Mouse (Mus musculus): ENCODE results near the gene Olfr786.

Gene Olfr786

GRCm38 (mm10) chr10:129427006-129427405 is at the start of gene Olfr786:
Olfr786 (plus strand) TSS chr10:129427306.
- DNase-seq (ENCODE audit: low spot score), result no peak

DNA sequence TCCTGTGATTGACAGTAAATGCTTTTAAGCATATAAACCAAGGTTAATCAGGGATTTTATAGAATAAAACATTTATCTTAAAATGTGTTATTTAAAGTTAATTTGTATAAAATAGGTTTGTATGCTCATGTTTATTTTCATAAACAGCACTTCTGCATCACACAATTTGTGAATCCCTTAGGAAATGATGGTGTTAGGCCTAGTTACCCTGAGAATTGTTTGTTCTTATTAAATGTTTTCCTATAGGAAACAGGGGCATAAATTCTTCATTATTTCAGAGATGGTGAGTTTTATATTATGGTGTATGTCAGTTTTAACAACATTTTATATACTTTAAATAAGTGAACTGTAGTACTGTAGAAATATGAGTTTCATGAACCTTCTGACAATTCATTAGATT is 43.3 kb upstream of the Olfr786 start, which contains the start of gene Olfr784:
Olfr784 (plus strand) TSS at position 301 of the 400 bp plus-strand sequence.
- no peak for DNase-seq (ENCODE audit: low spot score)

DNA sequence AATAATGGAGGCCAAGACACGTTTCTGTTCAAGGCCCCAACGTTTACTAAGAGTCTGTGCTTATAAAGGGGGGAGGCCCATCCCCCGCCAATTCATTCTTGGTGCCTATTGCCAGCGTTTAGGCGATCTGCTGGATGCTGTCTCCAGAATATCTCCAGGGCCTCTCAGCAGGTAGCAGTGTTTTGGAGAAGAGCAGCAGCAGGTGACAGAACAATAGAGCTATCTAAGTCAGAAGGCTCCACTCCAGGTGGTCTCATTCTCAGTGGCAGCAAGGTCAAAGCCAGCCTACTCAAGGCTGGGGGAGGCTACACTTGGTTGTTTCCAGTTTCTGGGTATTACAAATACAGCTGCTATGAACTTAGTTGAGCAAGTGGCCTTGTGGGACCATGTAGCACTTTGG is 26.2 kb upstream of the Olfr786 start:
- DNase-seq (ENCODE audit: low spot score), result no peak

GRCm38 (mm10) chr10:129405126-129405525 is 22.0 kb upstream of the Olfr786 start, which contains the start of gene Olfr785:
Olfr785 (plus strand) TSS chr10:129405426.
- no peak for DNase-seq (ENCODE audit: low spot score)

GRCm38 (mm10) chr10:129461562-129461961 is 34.5 kb downstream of the Olfr786 start, which contains the start of gene Olfr787:
Olfr787 (plus strand) TSS chr10:129461862.
- no peak for DNase-seq (ENCODE audit: low spot score)

DNA sequence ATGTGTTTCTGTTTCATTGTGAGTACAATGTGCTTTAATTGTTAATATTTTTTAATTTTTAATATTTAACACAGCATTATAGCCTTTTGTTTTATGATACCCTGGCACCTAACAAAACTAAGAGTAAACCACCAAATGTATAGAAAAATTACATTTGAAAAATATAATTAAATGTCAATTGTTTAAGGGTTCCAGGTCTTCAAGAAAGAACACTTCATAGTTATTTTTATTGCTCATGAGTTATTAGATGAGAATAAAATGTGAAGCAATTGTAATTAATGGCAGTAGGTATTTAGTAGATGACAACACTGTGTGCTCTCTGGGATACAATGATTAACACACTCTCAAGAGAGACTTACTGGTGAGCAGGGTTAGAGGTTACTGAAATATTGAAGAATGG is 43.6 kb downstream of the Olfr786 start, which contains the start of gene Olfr788:
Olfr788 (plus strand) TSS at position 301 of the 400 bp plus-strand sequence.
- DNase-seq (ENCODE audit: low spot score), result no peak

DNA sequence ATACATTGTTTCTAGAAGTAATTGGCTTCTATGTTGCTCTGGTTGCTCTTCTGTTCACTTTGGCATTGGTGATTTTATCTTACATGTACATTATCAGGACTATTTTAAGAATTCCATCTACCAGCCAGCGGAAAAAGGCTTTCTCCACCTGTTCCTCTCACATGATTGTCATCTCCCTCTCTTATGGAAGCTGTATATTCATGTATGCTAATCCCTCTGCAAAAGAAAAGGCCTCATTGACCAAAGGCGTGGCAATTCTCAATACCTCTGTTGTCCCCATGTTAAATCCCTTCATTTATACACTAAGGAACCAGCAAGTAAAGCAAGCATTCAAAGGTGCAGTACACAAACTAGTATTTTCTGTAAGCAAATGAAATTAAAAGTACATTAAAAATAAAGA is 46.1 kb downstream of the Olfr786 start:
- DNase-seq (ENCODE audit: low spot score), result no peak

DNA sequence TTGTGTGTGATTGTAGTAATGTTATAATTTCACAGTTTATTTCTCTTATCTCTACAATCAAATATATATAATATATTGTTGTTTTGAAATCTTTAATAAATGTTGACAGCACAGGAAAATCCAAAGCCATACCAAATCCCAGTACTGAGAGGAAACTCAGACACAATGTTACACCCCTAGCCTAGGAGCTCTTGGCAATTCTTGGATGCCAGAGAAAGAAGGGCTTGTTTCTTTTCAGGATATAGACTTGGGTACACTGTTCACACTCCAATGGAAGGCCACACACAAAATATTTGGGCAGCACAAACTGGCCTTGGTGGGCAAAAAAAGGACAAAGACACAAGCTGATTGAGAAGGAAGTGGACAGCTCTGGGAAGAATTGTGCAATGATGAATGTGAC is 46.6 kb downstream of the Olfr786 start:
- DNase-seq (ENCODE audit: low spot score), result no peak

DNA sequence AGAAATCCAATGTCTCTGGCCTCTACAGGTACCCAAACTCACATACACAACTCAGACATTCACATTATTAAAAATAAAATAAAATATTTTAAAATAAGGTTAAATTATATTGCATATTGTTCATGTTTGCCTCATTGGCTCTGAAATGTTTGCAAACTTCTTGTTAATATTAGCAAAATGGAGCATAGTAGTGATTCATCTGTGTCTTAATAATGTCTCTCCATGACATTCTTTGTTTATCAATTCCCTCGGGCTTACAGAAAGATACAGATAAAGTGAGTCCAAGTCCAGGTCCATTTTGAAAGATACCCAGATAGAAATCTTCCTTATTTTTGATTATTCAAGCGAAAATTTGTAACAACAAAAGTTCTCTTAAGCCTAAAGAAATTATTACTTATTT is 57.3 kb downstream of the Olfr786 start, which contains the start of gene Olfr789:
Olfr789 (plus strand) TSS at position 301 of the 400 bp plus-strand sequence.
- no peak for DNase-seq (ENCODE audit: low spot score)
